Mouse (Mus musculus): Measurements from ENCODE around the gene Olfr1358. TPM values are rescaled to one million over a fixed set of nuclear protein-coding genes. Genes with fewer than 3 reads are reported as not detected.

The Olfr1358 gene
- total RNA-seq (2023) = not detected

GRCm38 (mm10) chr10:78517128-78517527 lies at the start of gene Olfr1358:
Olfr1358 (plus strand) TSS chr10:78517428.

Other genes starting within 250 kb of the Olfr1358 start
- gene Agpat3, start 164.9 kb upstream of the Olfr1358 start, total RNA-seq (2023) = 108 TPM
- 265 TPM for gene Rrp1, start 104.4 kb upstream of the Olfr1358 start, total RNA-seq (2023)
- gene Cstb, start 91.8 kb upstream of the Olfr1358 start, total RNA-seq (2023) = 28.7 TPM
- 13.7 TPM for gene Pdxk, start 52.5 kb upstream of the Olfr1358 start, total RNA-seq (2023)
- gene Ilvbl, start 56.9 kb downstream of the Olfr1358 start, total RNA-seq (2023) = 107 TPM
- 1.6 TPM for gene Syde1, start 74.5 kb downstream of the Olfr1358 start, total RNA-seq (2023)
- not detected for gene Olfr1357, start 100.6 kb downstream of the Olfr1358 start, total RNA-seq (2023)
- gene Casp14, start 200.9 kb downstream of the Olfr1358 start, total RNA-seq (2023) = not detected
- gene Ccdc105, start 235.6 kb downstream of the Olfr1358 start, total RNA-seq (2023) = not detected

Measured in CD4-positive naive resting alpha-beta T cell, adult 57 days (primary cell).